Mouse (Mus musculus) neural tube, embryonic 11.5 days (tissue): Measurements from ENCODE around the gene BC107364. TPM values are rescaled to one million over a fixed set of nuclear protein-coding genes. Genes with fewer than 3 reads are reported as not detected.
"Not testable (repeated sequence)": the region's sequence is repeated elsewhere in the genome, so short reads cannot be mapped to it uniquely, and the experiment has no call there.

Source experiments
- ATAC-seq: fragments of 200-750 bp; cut with Nextera tagmentation; 2 replicates; pipeline ENCODE4 v1.8.0; 2017; ENCODE audit warnings: moderate number of reproducible peaks, mild to moderate bottlenecking, moderate TSS enrichment, moderate library complexity; ENCODE audit not compliant: insufficient read depth, low FRiP score, low TSS enrichment
- DNase-seq: peaks from one replicate; pipeline ENCODE4 v3.0.0-alpha.2; 2015; ENCODE audit warnings: low spot score
- H3K27ac ChIP-seq: fragments of 300-500 bp; sonication (generic); 2 replicates; pipeline ENCODE4 v1.5.1; 2014; ENCODE audit warnings: low read depth, mild to moderate bottlenecking, low read length
- H3K27me3 ChIP-seq: fragments of 300-500 bp; sonication (generic); 2 replicates; pipeline ENCODE4 v1.6.1; 2014; ENCODE audit warnings: mild to moderate bottlenecking, low read length, mixed read lengths; ENCODE audit not compliant: control insufficient read depth, insufficient read depth
- H3K36me3 ChIP-seq: fragments of 300-500 bp; sonication (generic); 2 replicates; pipeline ENCODE4 v1.6.1; 2014; ENCODE audit warnings: mild to moderate bottlenecking, low read length, moderate library complexity, mixed read lengths; ENCODE audit not compliant: control insufficient read depth, insufficient read depth
- H3K4me1 ChIP-seq: fragments of 300-500 bp; sonication (generic); 2 replicates; pipeline ENCODE4 v1.6.1; 2014; ENCODE audit warnings: low read length, mixed read lengths; ENCODE audit not compliant: control insufficient read depth, insufficient read depth
- H3K4me2 ChIP-seq: fragments of 300-500 bp; sonication (generic); 2 replicates; pipeline ENCODE4 v1.6.1; 2014; ENCODE audit warnings: low read depth, mild to moderate bottlenecking, moderate library complexity
- H3K4me3 ChIP-seq: fragments of 300-500 bp; sonication (generic); 2 replicates; pipeline ENCODE4 v1.5.1; 2014; ENCODE audit warnings: low read depth, low read length
- H3K9ac ChIP-seq: fragments of 300-500 bp; sonication (generic); 2 replicates; pipeline ENCODE4 v1.6.1; 2014; ENCODE audit warnings: mild to moderate bottlenecking, low read length
- H3K9me3 ChIP-seq: fragments of 300-500 bp; sonication (generic); 2 replicates; pipeline ENCODE4 v1.6.1; 2016; ENCODE audit warnings: low read length; ENCODE audit not compliant: control insufficient read depth
- WGBS: fragments of 180-500 bp; shearing (Covaris S2); extraction: QIAGEN DNeasy Blood & Tissue Kit; methylation state at CpG from one replicate; pipeline ENCODE4 v1.1.7; 2014; 5-methylcytosine and 5-hydroxymethylcytosine counted together
- polyA plus RNA-seq: library from polyadenylated mRNA; unstranded; fragments of >200 nt; fragmentation: Nextera tagmentation; extraction: Ambion mirVana; gene quantifications from 2 replicates; pipeline ENCODE4 v1.2.1, GENCODE M21; 2014

The BC107364 gene
- polyA plus RNA-seq, 1 experiment from 2014 or later: not detected

- not testable (repeated sequence) for H3K4me1 ChIP-seq, H3K9ac ChIP-seq, DNase-seq, H3K36me3 ChIP-seq, ATAC-seq, H3K27ac ChIP-seq, H3K27me3 ChIP-seq, H3K9me3 ChIP-seq
- 13% methylated on average over 14 of the region's 14 CpGs for WGBS
- Histone ChIP-seq H3K4me3 (peak overlapping the region; percentile 44), H3K4me2 (peak overlapping the region; percentile 86)
Measured at GRCm38 (mm10) chr3:96496620-96497275, 44.6 kb upstream of the BC107364 start.

GRCm38 (mm10) chr3:96496216-96496615 lies 44.1 kb upstream of the BC107364 start:
- Histone ChIP-seq H3K9ac (no peak overlapping the region), H3K36me3 (no peaks in the 10 kb centered on the region), H3K27me3 (no peaks in the 10 kb centered on the region), H3K27ac (no peak overlapping the region), H3K9me3 (no peaks in the 10 kb centered on the region), H3K4me2 (no peak overlapping the region), H3K4me1 (no peaks in the 10 kb centered on the region), H3K4me3 (no peak overlapping the region)
- DNase-seq (no peak), ATAC-seq (no peak)
- WGBS: 60% methylated on average over 7 of the region's 7 CpGs

- Histone ChIP-seq H3K4me1 (no peaks in the 10 kb centered on the region), H3K27ac (no peak overlapping the region), H3K4me2 (no peak overlapping the region), H3K9me3 (no peaks in the 10 kb centered on the region), H3K4me3 (no peak overlapping the region), H3K9ac (no peak overlapping the region), H3K27me3 (no peaks in the 10 kb centered on the region), H3K36me3 (no peaks in the 10 kb centered on the region)
- no peak for DNase-seq
- no peak for ATAC-seq
- WGBS: 91% methylated on average over 1 of the region's 1 CpGs
Measured at GRCm38 (mm10) chr3:96495490-96496210, 43.5 kb upstream of the BC107364 start.

GRCm38 (mm10) chr3:96494912-96495311 lies 42.8 kb upstream of the BC107364 start:
- Histone ChIP-seq H3K27ac (no peak overlapping the region), H3K4me2 (no peak overlapping the region), H3K9ac (no peak overlapping the region), H3K9me3 (no peaks in the 10 kb centered on the region), H3K4me1 (no peaks in the 10 kb centered on the region), H3K27me3 (no peaks in the 10 kb centered on the region), H3K4me3 (no peak overlapping the region), H3K36me3 (no peaks in the 10 kb centered on the region)
- ATAC-seq: no peak
- 96% methylated on average over 3 of the region's 3 CpGs for WGBS
- DNase-seq: no peak

- DNase-seq, H3K36me3 ChIP-seq, H3K4me1 ChIP-seq, H3K9me3 ChIP-seq, H3K9ac ChIP-seq, H3K27me3 ChIP-seq, ATAC-seq, H3K4me2 ChIP-seq, H3K4me3 ChIP-seq, H3K27ac ChIP-seq: not testable (repeated sequence)
- 89% methylated on average over 5 of the region's 11 CpGs for WGBS
Measured at GRCm38 (mm10) chr3:96494456-96494855, 42.4 kb upstream of the BC107364 start.

- H3K36me3 ChIP-seq, H3K4me3 ChIP-seq, H3K4me2 ChIP-seq, ATAC-seq, DNase-seq, H3K27me3 ChIP-seq, H3K9ac ChIP-seq, H3K9me3 ChIP-seq, H3K4me1 ChIP-seq: not testable (repeated sequence)
- 74% methylated on average over 5 of the region's 8 CpGs for WGBS
- 0 out of 2 replicates have a peak overlapping the region, but pooled peaks have one; percentile 34 for H3K27ac ChIP-seq
Measured at GRCm38 (mm10) chr3:96489636-96490035, 37.5 kb upstream of the BC107364 start.

- 0% methylated on average over 9 of the region's 31 CpGs for WGBS
- H3K9me3 ChIP-seq, H3K4me3 ChIP-seq, H3K36me3 ChIP-seq, H3K4me1 ChIP-seq, H3K9ac ChIP-seq, H3K4me2 ChIP-seq, DNase-seq, H3K27me3 ChIP-seq: not testable (repeated sequence)
- peak; percentile 62 for ATAC-seq
- 0 out of 2 replicates have a peak overlapping the region, but pooled peaks have one; percentile 53 for H3K27ac ChIP-seq
Measured at GRCm38 (mm10) chr3:96488907-96489629, 37.0 kb upstream of the BC107364 start.

GRCm38 (mm10) chr3:96488290-96488906 lies 36.3 kb upstream of the BC107364 start:
- Histone ChIP-seq H3K4me2 (peak overlapping the region; percentile 48), H3K4me3 (peak overlapping the region; percentile 26), H3K9ac (0 out of 2 replicates have a peak overlapping the region, but pooled peaks have one; percentile 22), H3K27ac (peak overlapping the region; percentile 75)
- H3K4me1 ChIP-seq, H3K36me3 ChIP-seq, H3K9me3 ChIP-seq, DNase-seq, H3K27me3 ChIP-seq: not testable (repeated sequence)
- no CpG with 5 or more reads among the region's 55 CpGs for WGBS
- ATAC-seq: peak; percentile 83
